Mouse (Mus musculus) forebrain, embryonic 13.5 days (tissue): ENCODE results near the gene Pde6d. TPM values are rescaled to one million over a fixed set of nuclear protein-coding genes. Genes with fewer than 3 reads are reported as not detected.

Source experiments
- ATAC-seq: fragments of 200-750 bp; cut with Nextera tagmentation; 2 replicates; pipeline ENCODE4 v1.8.0; 2017
- H3K27ac ChIP-seq: fragments of 300-500 bp; sonication (generic); 2 replicates; pipeline ENCODE4 v1.5.1; 2015; ENCODE audit warnings: inconsistent platforms, mild to moderate bottlenecking, moderate library complexity
- H3K27me3 ChIP-seq: fragments of 300-500 bp; sonication (generic); 2 replicates; pipeline ENCODE4 v1.6.1; 2015; ENCODE audit warnings: mild to moderate bottlenecking, inconsistent platforms
- H3K36me3 ChIP-seq: fragments of 300-500 bp; sonication (generic); 2 replicates; pipeline ENCODE4 v1.6.1; 2015; ENCODE audit warnings: mild to moderate bottlenecking, inconsistent platforms; ENCODE audit not compliant: poor library complexity, severe bottlenecking
- H3K4me1 ChIP-seq: fragments of 300-500 bp; sonication (generic); 2 replicates; pipeline ENCODE4 v1.6.1; 2015; ENCODE audit warnings: inconsistent platforms
- H3K4me2 ChIP-seq: fragments of 300-500 bp; sonication (generic); 2 replicates; pipeline ENCODE4 v1.6.1; 2015; ENCODE audit warnings: inconsistent platforms, mild to moderate bottlenecking, moderate library complexity
- H3K4me3 ChIP-seq: fragments of 300-500 bp; sonication (generic); 2 replicates; pipeline ENCODE4 v1.5.1; 2015; ENCODE audit warnings: mild to moderate bottlenecking, inconsistent platforms
- H3K9ac ChIP-seq: fragments of 300-500 bp; sonication (generic); 2 replicates; pipeline ENCODE4 v1.6.1; 2015; ENCODE audit warnings: mild to moderate bottlenecking, inconsistent platforms
- H3K9me3 ChIP-seq: fragments of 300-500 bp; sonication (generic); replicated peaks from 2 replicates; pipeline ENCODE4 v1.6.1; 2016; ENCODE audit warnings: inconsistent platforms
- WGBS: fragments of 180-500 bp; shearing (Covaris S2); methylation state at CpG from one replicate; pipeline ENCODE4 v1.1.7; 2015; 5-methylcytosine and 5-hydroxymethylcytosine counted together
- polyA plus RNA-seq: library from polyadenylated mRNA; unstranded; fragments of >200 nt; fragmentation: Nextera tagmentation; extraction: Ambion mirVana; gene quantifications from 2 replicates; pipeline ENCODE4 v1.2.1, GENCODE M21; 2015

The Pde6d gene
- polyA plus RNA-seq, 1 experiment from 2014 or later: 84.4 TPM

DNA sequence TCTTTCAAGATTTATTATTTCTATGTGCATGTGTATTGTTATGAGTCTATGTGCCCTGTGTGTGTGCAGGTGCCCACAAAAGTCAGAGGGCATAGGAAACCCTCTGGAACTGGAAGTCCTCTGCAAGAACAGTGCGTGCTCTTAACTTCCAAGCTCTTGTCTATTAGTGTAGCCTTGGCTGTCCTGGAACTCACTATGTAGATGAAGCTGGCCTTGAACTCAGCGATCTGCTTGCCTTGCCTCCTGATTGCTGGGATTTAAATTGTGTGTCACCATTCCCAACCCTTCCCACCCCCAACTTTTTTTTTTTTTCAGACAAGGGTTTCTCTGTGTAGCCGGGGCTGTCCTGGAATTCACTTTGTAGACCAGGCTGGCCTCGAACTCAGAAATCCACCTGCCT, 86.1 kb downstream of the Pde6d start:
- 92% methylated on average over 4 of the region's 4 CpGs for WGBS
- no peaks in the 10 kb centered on the region for H3K9me3 ChIP-seq
- H3K27ac ChIP-seq: no peak overlapping the region

DNA sequence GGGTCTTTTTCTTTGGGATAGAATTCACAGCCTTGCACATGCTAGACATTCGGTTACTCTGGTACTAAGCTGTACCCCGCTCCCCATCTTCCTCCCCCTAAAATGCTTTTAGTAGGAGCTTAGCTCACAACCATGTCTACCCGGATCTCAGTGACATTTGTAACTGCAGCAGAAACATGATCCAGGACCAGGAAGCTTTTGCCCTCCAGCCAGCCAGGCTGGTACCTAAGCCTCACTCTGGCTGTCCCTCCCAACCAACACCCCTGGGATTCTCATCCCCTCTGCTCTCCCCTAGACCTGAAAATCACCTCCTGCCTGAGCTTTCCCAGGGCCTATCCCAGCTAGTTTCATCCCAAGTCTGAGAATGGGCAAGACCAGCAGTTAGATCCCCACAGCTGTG, 88.6 kb downstream of the Pde6d start:
- Histone ChIP-seq H3K36me3 (no peaks in the 10 kb centered on the region), H3K9ac (no peak overlapping the region), H3K4me2 (no peak overlapping the region), H3K9me3 (no peaks in the 10 kb centered on the region), H3K27ac (no peak overlapping the region), H3K4me1 (peaks cover 18% of the 10 kb centered on the region), H3K27me3 (no peaks in the 10 kb centered on the region), H3K4me3 (no peak overlapping the region)
- ATAC-seq: no peak
- WGBS: 87% methylated on average over 3 of the region's 3 CpGs

More for the DNA sequence above, 86.1 kb downstream of the Pde6d start:
- Histone ChIP-seq H3K27me3 (no peaks in the 10 kb centered on the region), H3K4me3 (no peak overlapping the region), H3K4me1 (peaks cover 32% of the 10 kb centered on the region), H3K4me2 (no peak overlapping the region), H3K9ac (no peak overlapping the region), H3K36me3 (no peaks in the 10 kb centered on the region)
- ATAC-seq: no peak

Other genes with a start within 250 kb of the Pde6d start
- 285 and 294 TPM in 2 replicates for gene Ncl, start 223.2 kb downstream of the Pde6d start, polyA plus RNA-seq
- gene Nmur1, start 156.4 kb downstream of the Pde6d start, polyA plus RNA-seq: 0.14 TPM in 1 of 2 replicates, not detected in the other
- gene Tex44, start 156.3 kb downstream of the Pde6d start, polyA plus RNA-seq: not detected in 2 replicates
- gene Ptma, start 55.9 kb downstream of the Pde6d start, polyA plus RNA-seq: 2,754 and 3,239 TPM in 2 replicates
- 60.5 and 64.7 TPM in 2 replicates for gene Cops7b, start 275 bp upstream of the Pde6d start, polyA plus RNA-seq
- 2.6 and 2.7 TPM in 2 replicates for gene Nppc, start 87.9 kb upstream of the Pde6d start, polyA plus RNA-seq
- gene Dis3l2, start 121.2 kb upstream of the Pde6d start, polyA plus RNA-seq: 35.8 and 39.2 TPM in 2 replicates